Mouse (Mus musculus) cortical plate, adult 2 months (tissue): ENCODE data around the gene 1700012B07Rik. TPM values are rescaled to one million over a fixed set of nuclear protein-coding genes. Genes with fewer than 3 reads are reported as not detected.
A peak's percentile ranks its signal among the peaks of the same experiment; 100 is the strongest.

Experiments
- H3K27ac ChIP-seq: fragments of 200-500 bp; 2 replicates; pipeline ENCODE4 v1.5.1; 2012; ENCODE audit warnings: low read length, control low read depth, inconsistent platforms; ENCODE audit not compliant: insufficient read depth
- H3K4me1 ChIP-seq: fragments of 200-500 bp; 2 replicates; pipeline ENCODE4 v1.6.1; 2011; ENCODE audit warnings: low read length; ENCODE audit not compliant: control insufficient read depth, insufficient read depth
- H3K4me3 ChIP-seq: fragments of 200-500 bp; 2 replicates; pipeline ENCODE4 v1.5.1; 2011; ENCODE audit warnings: mild to moderate bottlenecking, low read length, control low read depth; ENCODE audit not compliant: insufficient read depth
- CTCF ChIP-seq: fragments of 200-500 bp; IDR thresholded peaks from 2 replicates; pipeline ENCODE4 v1.5.1; 2011; ENCODE audit warnings: mild to moderate bottlenecking, control low read depth, low read length; ENCODE audit not compliant: insufficient read depth; ENCODE audit errors: extremely low read depth
- POLR2A ChIP-seq: fragments of 200-500 bp; IDR thresholded peaks from 2 replicates; pipeline ENCODE4 v1.6.1; 2011; ENCODE audit warnings: mild to moderate bottlenecking, low read length, control low read depth; ENCODE audit not compliant: insufficient read depth; ENCODE audit errors: extremely low read depth
- polyA plus RNA-seq: library from polyadenylated mRNA; depleted of rRNA; stranded (reverse); fragments of >200 nt; gene quantifications from 2 replicates; pipeline ENCODE4 v1.2.3, GENCODE M21; 2012

1700012B07Rik gene
- polyA plus RNA-seq, 1 experiment, result not detected

GRCm38 (mm10) chr11:109795536-109795935 lies 32.3 kb downstream of the 1700012B07Rik start:
- Histone ChIP-seq H3K4me1 (no peaks in the 10 kb centered on the region), H3K4me3 (no peak overlapping the region), H3K27ac (no peak overlapping the region)
- TF ChIP-seq CTCF, result no peak
- no peak for TF ChIP-seq POLR2A

GRCm38 (mm10) chr11:109793578-109793977 lies 34.3 kb downstream of the 1700012B07Rik start:
- TF ChIP-seq CTCF (no peak), POLR2A (no peak)
- H3K4me1 ChIP-seq, result no peaks in the 10 kb centered on the region
- H3K27ac ChIP-seq, result no peak overlapping the region
- H3K4me3 ChIP-seq, result no peak overlapping the region

GRCm38 (mm10) chr11:109792401-109792997 lies 35.3 kb downstream of the 1700012B07Rik start:
- no peak overlapping the region for H3K4me3 ChIP-seq
- TF ChIP-seq POLR2A, result no peak
- TF ChIP-seq CTCF, result no peak
- no peaks in the 10 kb centered on the region for H3K4me1 ChIP-seq
- H3K27ac ChIP-seq, result no peak overlapping the region

GRCm38 (mm10) chr11:109791965-109792364 lies 35.9 kb downstream of the 1700012B07Rik start:
- no peak overlapping the region for H3K4me3 ChIP-seq
- H3K4me1 ChIP-seq, result no peaks in the 10 kb centered on the region
- TF ChIP-seq POLR2A (no peak), CTCF (no peak)
- no peak overlapping the region for H3K27ac ChIP-seq

GRCm38 (mm10) chr11:109790221-109790620 lies 37.6 kb downstream of the 1700012B07Rik start:
- Histone ChIP-seq H3K27ac (no peak overlapping the region), H3K4me1 (no peaks in the 10 kb centered on the region), H3K4me3 (no peak overlapping the region)
- TF ChIP-seq POLR2A (no peak), CTCF (no peak)

GRCm38 (mm10) chr11:109785392-109785791 lies 42.5 kb downstream of the 1700012B07Rik start:
- no peaks in the 10 kb centered on the region for H3K4me1 ChIP-seq
- no peak for TF ChIP-seq CTCF
- TF ChIP-seq POLR2A, result no peak
- no peak overlapping the region for H3K27ac ChIP-seq
- H3K4me3 ChIP-seq, result no peak overlapping the region

GRCm38 (mm10) chr11:109771381-109771780 lies 56.5 kb downstream of the 1700012B07Rik start:
- no peak for TF ChIP-seq POLR2A
- TF ChIP-seq CTCF, result no peak
- no peaks in the 10 kb centered on the region for H3K4me1 ChIP-seq
- H3K4me3 ChIP-seq, result no peak overlapping the region
- H3K27ac ChIP-seq, result no peak overlapping the region

GRCm38 (mm10) chr11:109770185-109770584 lies 57.7 kb downstream of the 1700012B07Rik start:
- TF ChIP-seq POLR2A (no peak), CTCF (no peak)
- H3K27ac ChIP-seq, result no peak overlapping the region
- H3K4me3 ChIP-seq, result no peak overlapping the region

GRCm38 (mm10) chr11:109769091-109769490 lies 58.8 kb downstream of the 1700012B07Rik start:
- TF ChIP-seq POLR2A, result no peak
- TF ChIP-seq CTCF, result 0 out of 2 replicates have a peak, but pooled peaks have one; percentile 30

More at GRCm38 (mm10) chr11:109770185-109770584, 57.7 kb downstream of the 1700012B07Rik start:
- no peaks in the 10 kb centered on the region for H3K4me1 ChIP-seq

GRCm38 (mm10) chr11:109760063-109760462 lies 67.8 kb downstream of the 1700012B07Rik start:
- Histone ChIP-seq H3K4me3 (no peak overlapping the region), H3K27ac (no peak overlapping the region), H3K4me1 (no peaks in the 10 kb centered on the region)
- TF ChIP-seq CTCF (no peak), POLR2A (no peak)

More at GRCm38 (mm10) chr11:109769091-109769490, 58.8 kb downstream of the 1700012B07Rik start:
- no peaks in the 10 kb centered on the region for H3K4me1 ChIP-seq
- no peak overlapping the region for H3K27ac ChIP-seq
- no peak overlapping the region for H3K4me3 ChIP-seq
